Comparison of ENCODE assay signal across 8 mouse cellular contexts in genomic region chr2:165367868-165368439, GRCm38 (mm10). TPM values are rescaled to one million over a fixed set of nuclear protein-coding genes. Genes with fewer than 3 reads are reported as not detected.
DNase-seq lines count a peak whose midpoint lies in the region; ATAC-seq and TF ChIP-seq lines count a peak whose summit lies in the region.

No protein-coding gene starts in this region.

- peak; percentile 12 for DNase-seq in adrenal gland, postnatal 25 days
- DNase-seq in adrenal gland, adult 2 months = no peak
- DNase-seq in ES-CJ7 (ENCODE audit: low read depth, low spot score) = peak; percentile 73
- no peak for DNase-seq in heart, postnatal 0 days (ENCODE audit: low spot score)
- DNase-seq in retina, embryonic 14.5 days (ENCODE audit: low spot score) = peak; percentile 68
- no peak for DNase-seq in ovary, adult 18-20 months (ENCODE audit: low spot score)
- DNase-seq in Muller cell, postnatal 12 days (ENCODE audit: inconsistent ontology term) = no peak

- WGBS in heart, postnatal 0 days = 4% methylated on average over 13 of the region's 13 CpGs
- 6% methylated on average over 13 of the region's 13 CpGs for WGBS in liver, embryonic 15.5 days (ENCODE audit: insufficient replicate concordance)

- no peak overlapping the region for H3K9ac ChIP-seq in heart, postnatal 0 days (replicated peaks; ENCODE audit: low read depth, low read length)
- no peak overlapping the region for H3K9ac ChIP-seq in liver, embryonic 15.5 days

- no peak for TF ChIP-seq EP300 in heart, postnatal 0 days (IDR thresholded peaks at IDR 0.05; ENCODE audit: low read depth)

- H3K4me1 ChIP-seq in heart, postnatal 0 days (ENCODE audit: control insufficient read depth, insufficient read depth) = no peaks in the 10 kb centered on the region
- peaks cover 4% of the 10 kb centered on the region; the same call in 1 of the 2 replicates for H3K4me1 ChIP-seq in liver, embryonic 15.5 days (replicated peaks)

- no peak for ATAC-seq in heart, postnatal 0 days (ENCODE audit: insufficient read depth, low read depth)
- no peak for ATAC-seq in liver, embryonic 15.5 days (ENCODE audit: insufficient read depth)

- H3K4me2 ChIP-seq in heart, postnatal 0 days (ENCODE audit: low read depth, low read length) = peak overlapping the region; percentile 24
- H3K4me2 ChIP-seq in liver, embryonic 15.5 days = peak overlapping the region; percentile 44

- H3K9me3 ChIP-seq in heart, postnatal 0 days (replicated peaks; ENCODE audit: control insufficient read depth, low read length) = no peaks in the 10 kb centered on the region
- no peaks in the 10 kb centered on the region for H3K9me3 ChIP-seq in liver, embryonic 15.5 days (replicated peaks)

- no peak overlapping the region for H3K4me3 ChIP-seq in heart, postnatal 0 days (ENCODE audit: low read depth, low read length)
- H3K4me3 ChIP-seq in liver, embryonic 15.5 days (replicated peaks) = peak overlapping the region; percentile 18

- peaks cover 47% of the 10 kb centered on the region for H3K27me3 ChIP-seq in heart, postnatal 0 days (ENCODE audit: control insufficient read depth, insufficient read depth, low read length)
- H3K27me3 ChIP-seq in liver, embryonic 15.5 days = peaks cover 32% of the 10 kb centered on the region

- no peak overlapping the region for H3K27ac ChIP-seq in heart, postnatal 0 days (ENCODE audit: low read depth)
- no peak overlapping the region for H3K27ac ChIP-seq in liver, embryonic 15.5 days (replicated peaks)

- H3K36me3 ChIP-seq in heart, postnatal 0 days (replicated peaks; ENCODE audit: control insufficient read depth, insufficient read depth, low read length) = no peaks in the 10 kb centered on the region
- H3K36me3 ChIP-seq in liver, embryonic 15.5 days (replicated peaks) = no peaks in the 10 kb centered on the region

- no peak for TF ChIP-seq CTCF in heart, postnatal 0 days (IDR thresholded peaks at IDR 0.05; ENCODE audit: low read depth)

RNA-seq across cellular contexts. Expression of gene Zfp663, which starts 0.6 kb away (rescaled TPM):
- total RNA-seq in adrenal gland, postnatal 25 days (2021) = not detected in 2 replicates
- not detected for total RNA-seq in adrenal gland, adult 2 months (2021)
- not detected in 2 replicates for polyA plus RNA-seq in adrenal gland, adult 2 months (2012; rRNA removed)
- total RNA-seq in heart, postnatal 0 days (2014; rRNA removed; ENCODE audit: low replicate concordance) = not detected in 2 replicates
- polyA plus RNA-seq in heart, postnatal 0 days (2015; fragmentation: Nextera tagmentation; extraction: Ambion mirVana) = 0.07 TPM in 1 of 2 replicates, not detected in the other
- polyA plus RNA-seq in liver, embryonic 15.5 days (2015; fragmentation: Nextera tagmentation; extraction: Ambion mirVana) = 0.06 TPM in 1 of 2 replicates, not detected in the other

RNA-seq across cellular contexts. Expression of gene Zfp334, which starts 20.1 kb away (rescaled TPM):
- 5.3 and 6.3 TPM in 2 replicates for total RNA-seq in adrenal gland, postnatal 25 days (2021)
- total RNA-seq in adrenal gland, adult 2 months (2021) = 1 to 10 TPM; 4.3 to 5.0 TPM
- 1.1 and 1.3 TPM in 2 replicates for polyA plus RNA-seq in adrenal gland, adult 2 months (2012; rRNA removed)
- total RNA-seq in heart, postnatal 0 days (2014; rRNA removed; ENCODE audit: low replicate concordance) = 2.7 and 3.3 TPM in 2 replicates
- polyA plus RNA-seq in heart, postnatal 0 days (2015; fragmentation: Nextera tagmentation; extraction: Ambion mirVana) = 1.4 and 1.6 TPM in 2 replicates
- polyA plus RNA-seq in liver, embryonic 15.5 days (2015; fragmentation: Nextera tagmentation; extraction: Ambion mirVana) = 0.97 and 1.3 TPM in 2 replicates

RNA-seq across cellular contexts. Expression of gene Ocstamp, which starts 32.3 kb away (rescaled TPM):
- total RNA-seq in adrenal gland, postnatal 25 days (2021) = 0.15 TPM in 1 of 2 replicates, not detected in the other
- total RNA-seq in adrenal gland, adult 2 months (2021) = under 1 TPM; 0.12 to 0.38 TPM
- polyA plus RNA-seq in adrenal gland, adult 2 months (2012; rRNA removed) = 0.55 and 0.64 TPM in 2 replicates
- total RNA-seq in heart, postnatal 0 days (2014; rRNA removed; ENCODE audit: low replicate concordance) = not detected in 2 replicates
- polyA plus RNA-seq in heart, postnatal 0 days (2015; fragmentation: Nextera tagmentation; extraction: Ambion mirVana) = 0.07 TPM in 1 of 2 replicates, not detected in the other
- 4.1 and 5.2 TPM in 2 replicates for polyA plus RNA-seq in liver, embryonic 15.5 days (2015; fragmentation: Nextera tagmentation; extraction: Ambion mirVana)

RNA-seq across cellular contexts. Expression of gene Elmo2, which starts 41.7 kb away (rescaled TPM):
- total RNA-seq in adrenal gland, postnatal 25 days (2021) = 27.7 and 27.9 TPM in 2 replicates
- total RNA-seq in adrenal gland, adult 2 months (2021) = 10 to 100 TPM; 19.8 to 31.4 TPM
- polyA plus RNA-seq in adrenal gland, adult 2 months (2012; rRNA removed) = 52.0 and 58.8 TPM in 2 replicates
- total RNA-seq in heart, postnatal 0 days (2014; rRNA removed; ENCODE audit: low replicate concordance) = 69.6 and 70.6 TPM in 2 replicates
- 24.1 and 24.6 TPM in 2 replicates for polyA plus RNA-seq in heart, postnatal 0 days (2015; fragmentation: Nextera tagmentation; extraction: Ambion mirVana)
- 16.6 and 17.1 TPM in 2 replicates for polyA plus RNA-seq in liver, embryonic 15.5 days (2015; fragmentation: Nextera tagmentation; extraction: Ambion mirVana)

Comparison
In these comparisons a context has a peak if more than half of its experiments do, and no peak if none do; other contexts are left out.
1. DNase-seq: peak in adrenal gland, postnatal 25 days (single experiment), ES-CJ7 (single experiment) and retina, embryonic 14.5 days (single experiment); none in adrenal gland, adult 2 months (single experiment), heart, postnatal 0 days (single experiment), ovary, adult 18-20 months (single experiment) and Muller cell, postnatal 12 days (single experiment).